Mouse (Mus musculus) liver, embryonic 15.5 days (tissue): ENCODE data around the gene Satb2. TPM values are rescaled to one million over a fixed set of nuclear protein-coding genes. Genes with fewer than 3 reads are reported as not detected.

Experiments used
- ATAC-seq: fragments of 200-750 bp; cut with Nextera tagmentation; 2 replicates; pipeline ENCODE4 v1.8.0; 2017; ENCODE audit warnings: moderate number of reproducible peaks, mild to moderate bottlenecking, moderate library complexity; ENCODE audit not compliant: insufficient read depth
- H3K27ac ChIP-seq: fragments of 300-500 bp; sonication (generic); replicated peaks from 2 replicates; pipeline ENCODE4 v1.5.1; 2015; ENCODE audit warnings: mild to moderate bottlenecking, inconsistent platforms
- H3K27me3 ChIP-seq: fragments of 300-500 bp; sonication (generic); 2 replicates; pipeline ENCODE4 v1.6.1; 2015; ENCODE audit warnings: mild to moderate bottlenecking, inconsistent platforms
- H3K36me3 ChIP-seq: fragments of 300-500 bp; sonication (generic); replicated peaks from 2 replicates; pipeline ENCODE4 v1.6.1; 2015; ENCODE audit warnings: moderate library complexity, mild to moderate bottlenecking, inconsistent platforms
- H3K4me1 ChIP-seq: fragments of 300-500 bp; sonication (generic); replicated peaks from 2 replicates; pipeline ENCODE4 v1.6.1; 2015; ENCODE audit warnings: inconsistent platforms
- H3K4me2 ChIP-seq: fragments of 300-500 bp; sonication (generic); 2 replicates; pipeline ENCODE4 v1.6.1; 2015; ENCODE audit warnings: moderate library complexity, mild to moderate bottlenecking, inconsistent platforms
- H3K4me3 ChIP-seq: fragments of 300-500 bp; sonication (generic); replicated peaks from 2 replicates; pipeline ENCODE4 v1.5.1; 2015; ENCODE audit warnings: mild to moderate bottlenecking, inconsistent platforms
- H3K9ac ChIP-seq: fragments of 300-500 bp; sonication (generic); 2 replicates; pipeline ENCODE4 v1.6.1; 2015; ENCODE audit warnings: moderate library complexity, mild to moderate bottlenecking, inconsistent platforms
- H3K9me3 ChIP-seq: fragments of 300-500 bp; sonication (generic); replicated peaks from 2 replicates; pipeline ENCODE4 v1.6.1; 2016; ENCODE audit warnings: inconsistent platforms
- WGBS: fragments of 180-500 bp; shearing (Covaris S2); methylation state at CpG from one replicate; pipeline ENCODE4 v1.1.7; 2015; ENCODE audit warnings: mixed read lengths; ENCODE audit not compliant: insufficient replicate concordance; 5-methylcytosine and 5-hydroxymethylcytosine counted together
- polyA plus RNA-seq: library from polyadenylated mRNA; unstranded; fragments of >200 nt; fragmentation: Nextera tagmentation; extraction: Ambion mirVana; gene quantifications from 2 replicates; pipeline ENCODE4 v1.2.1, GENCODE M21; 2015

Satb2 gene
- polyA plus RNA-seq = 0.02 TPM in 1 of 2 replicates, not detected in the other

GRCm38 (mm10) chr1:56978151-56978700, at the start of gene Satb2:
Satb2 (minus strand) TSS chr1:56978650.
- Histone ChIP-seq H3K27me3 (peaks cover 92% of the 10 kb centered on the region), H3K4me2 (0 out of 2 replicates have a peak within 1 kb of the TSS, but pooled peaks have one; percentile 3), H3K27ac (no peak within 1 kb of the TSS), H3K4me1 (no peaks in the 10 kb centered on the region), H3K9me3 (no peaks in the 10 kb centered on the region), H3K9ac (no peak within 1 kb of the TSS), H3K36me3 (no peaks in the 10 kb centered on the region), H3K4me3 (no peak within 1 kb of the TSS)
- ATAC-seq = no peak
- WGBS = 3% methylated on average over 19 of the region's 19 CpGs

GRCm38 (mm10) chr1:57018941-57019340, 40.5 kb upstream of the Satb2 start:
- Histone ChIP-seq H3K4me3 (no peak overlapping the region), H3K27me3 (no peaks in the 10 kb centered on the region), H3K4me2 (no peak overlapping the region), H3K9ac (no peak overlapping the region), H3K9me3 (no peaks in the 10 kb centered on the region), H3K4me1 (no peaks in the 10 kb centered on the region), H3K27ac (no peak overlapping the region), H3K36me3 (no peaks in the 10 kb centered on the region)
- ATAC-seq = no peak

- ATAC-seq = no peak
- no peak overlapping the region for H3K27ac ChIP-seq
- no peaks in the 10 kb centered on the region for H3K4me1 ChIP-seq
- H3K4me3 ChIP-seq = no peak overlapping the region
- no peak overlapping the region for H3K9ac ChIP-seq
- no peak overlapping the region for H3K4me2 ChIP-seq
- no peaks in the 10 kb centered on the region for H3K9me3 ChIP-seq
- no peaks in the 10 kb centered on the region for H3K27me3 ChIP-seq
- H3K36me3 ChIP-seq = no peaks in the 10 kb centered on the region
Observed at GRCm38 (mm10) chr1:57013856-57014255, 35.4 kb upstream of the Satb2 start.

GRCm38 (mm10) chr1:57009171-57009570, 30.7 kb upstream of the Satb2 start:
- Histone ChIP-seq H3K9ac (no peak overlapping the region), H3K4me3 (no peak overlapping the region), H3K9me3 (no peaks in the 10 kb centered on the region), H3K4me1 (no peaks in the 10 kb centered on the region), H3K27ac (no peak overlapping the region), H3K36me3 (no peaks in the 10 kb centered on the region), H3K4me2 (no peak overlapping the region), H3K27me3 (no peaks in the 10 kb centered on the region)
- ATAC-seq = no peak
- 46% methylated on average over 4 of the region's 4 CpGs for WGBS

- Histone ChIP-seq H3K4me3 (no peak overlapping the region), H3K27me3 (no peaks in the 10 kb centered on the region), H3K36me3 (no peaks in the 10 kb centered on the region), H3K9ac (no peak overlapping the region), H3K4me2 (no peak overlapping the region), H3K4me1 (no peaks in the 10 kb centered on the region), H3K27ac (no peak overlapping the region), H3K9me3 (no peaks in the 10 kb centered on the region)
- whole genome bisulfite sequencing = 26% methylated on average over 2 of the region's 2 CpGs
- ATAC-seq = no peak
Observed at GRCm38 (mm10) chr1:56995041-56995440, 16.6 kb upstream of the Satb2 start.

- H3K27me3 ChIP-seq = no peaks in the 10 kb centered on the region
- H3K9me3 ChIP-seq = no peaks in the 10 kb centered on the region
- no peak overlapping the region for H3K4me2 ChIP-seq
- H3K4me1 ChIP-seq = no peaks in the 10 kb centered on the region
- WGBS = 7% methylated on average over 5 of the region's 5 CpGs
- H3K36me3 ChIP-seq = no peaks in the 10 kb centered on the region
- no peak for ATAC-seq
- no peak overlapping the region for H3K9ac ChIP-seq
- H3K27ac ChIP-seq = no peak overlapping the region
- no peak overlapping the region for H3K4me3 ChIP-seq
Observed at GRCm38 (mm10) chr1:56992310-56992709, 13.9 kb upstream of the Satb2 start.

GRCm38 (mm10) chr1:56991613-56992012, 13.2 kb upstream of the Satb2 start:
- Histone ChIP-seq H3K9me3 (no peaks in the 10 kb centered on the region), H3K36me3 (no peaks in the 10 kb centered on the region), H3K4me3 (no peak overlapping the region), H3K9ac (no peak overlapping the region), H3K27me3 (no peaks in the 10 kb centered on the region), H3K27ac (no peak overlapping the region), H3K4me2 (no peak overlapping the region), H3K4me1 (no peaks in the 10 kb centered on the region)
- ATAC-seq = no peak
- WGBS = 34% methylated on average over 4 of the region's 4 CpGs

- WGBS = 12% methylated on average over 14 of the region's 14 CpGs
- H3K9me3 ChIP-seq = no peaks in the 10 kb centered on the region
- H3K4me2 ChIP-seq = no peak overlapping the region
- H3K27me3 ChIP-seq = peaks cover 68% of the 10 kb centered on the region
- no peak overlapping the region for H3K4me3 ChIP-seq
- no peaks in the 10 kb centered on the region for H3K4me1 ChIP-seq
- no peak overlapping the region for H3K9ac ChIP-seq
- no peak overlapping the region for H3K27ac ChIP-seq
- H3K36me3 ChIP-seq = no peaks in the 10 kb centered on the region
- ATAC-seq = no peak
Observed at GRCm38 (mm10) chr1:56984483-56984810, 6.0 kb upstream of the Satb2 start.

GRCm38 (mm10) chr1:56983771-56984482, 5.5 kb upstream of the Satb2 start:
- Histone ChIP-seq H3K4me1 (no peaks in the 10 kb centered on the region), H3K36me3 (no peaks in the 10 kb centered on the region), H3K27me3 (peaks cover 70% of the 10 kb centered on the region), H3K9me3 (no peaks in the 10 kb centered on the region), H3K27ac (no peak overlapping the region), H3K4me3 (no peak overlapping the region), H3K4me2 (no peak overlapping the region), H3K9ac (no peak overlapping the region)
- no peak for ATAC-seq
- WGBS = 8% methylated on average over 25 of the region's 25 CpGs

GRCm38 (mm10) chr1:56983100-56983590, 4.7 kb upstream of the Satb2 start:
- no peaks in the 10 kb centered on the region for H3K4me1 ChIP-seq
- H3K4me2 ChIP-seq = no peak overlapping the region
- no peaks in the 10 kb centered on the region for H3K36me3 ChIP-seq
- H3K4me3 ChIP-seq = no peak overlapping the region
- H3K9me3 ChIP-seq = no peaks in the 10 kb centered on the region
- WGBS = 3% methylated on average over 8 of the region's 8 CpGs
- H3K27me3 ChIP-seq = peaks cover 77% of the 10 kb centered on the region
- H3K9ac ChIP-seq = no peak overlapping the region
- no peak overlapping the region for H3K27ac ChIP-seq
- ATAC-seq = no peak

- Histone ChIP-seq H3K4me2 (no peak overlapping the region), H3K4me1 (no peaks in the 10 kb centered on the region), H3K27ac (no peak overlapping the region), H3K27me3 (peaks cover 82% of the 10 kb centered on the region), H3K9me3 (no peaks in the 10 kb centered on the region), H3K36me3 (no peaks in the 10 kb centered on the region), H3K9ac (no peak overlapping the region), H3K4me3 (no peak overlapping the region)
- no peak for ATAC-seq
- 7% methylated on average over 8 of the region's 8 CpGs for WGBS
Observed at GRCm38 (mm10) chr1:56982631-56983030, 4.2 kb upstream of the Satb2 start.
